Mouse (Mus musculus) A20 (cell line): Measurements from ENCODE around the gene Snx29.
"Not testable (repeated sequence)": the region's sequence is repeated elsewhere in the genome, so short reads cannot be mapped to it uniquely, and the experiment has no call there.

Experiments
- DNase-seq: peaks from one replicate; pipeline ENCODE4 v3.0.0-alpha.2; 2011; ENCODE audit warnings: low read depth, low spot score

Gene Snx29

GRCm38 (mm10) chr16:11531441-11531840 lies 208.7 kb downstream of the Snx29 start:
- DNase-seq, result no peak

- DNase-seq, result no peak
Measured at GRCm38 (mm10) chr16:11532592-11532991, 209.9 kb downstream of the Snx29 start.

- DNase-seq, result no peak
Measured at GRCm38 (mm10) chr16:11533441-11533840, 210.7 kb downstream of the Snx29 start.

- no peak for DNase-seq
Measured at GRCm38 (mm10) chr16:11537663-11538062, 215.0 kb downstream of the Snx29 start.

- no peak for DNase-seq
Measured at GRCm38 (mm10) chr16:11538191-11538590, 215.5 kb downstream of the Snx29 start.

GRCm38 (mm10) chr16:11540961-11541360 lies 218.3 kb downstream of the Snx29 start:
- no peak for DNase-seq

- DNase-seq, result no peak
Measured at GRCm38 (mm10) chr16:11541769-11542168, 219.1 kb downstream of the Snx29 start.

GRCm38 (mm10) chr16:11550043-11550725 lies 227.5 kb downstream of the Snx29 start:
- no peak for DNase-seq

GRCm38 (mm10) chr16:11561714-11562113 lies 239.0 kb downstream of the Snx29 start:
- no peak for DNase-seq

- no peak for DNase-seq
Measured at GRCm38 (mm10) chr16:11563846-11564245, 241.1 kb downstream of the Snx29 start.

- DNase-seq, result peak; percentile 41
Measured at GRCm38 (mm10) chr16:11565126-11565525, 242.4 kb downstream of the Snx29 start.

- DNase-seq, result no peak
Measured at GRCm38 (mm10) chr16:11567594-11567993, 244.9 kb downstream of the Snx29 start.

GRCm38 (mm10) chr16:11568095-11568494 lies 245.4 kb downstream of the Snx29 start:
- no peak for DNase-seq

GRCm38 (mm10) chr16:11568601-11569000 lies 245.9 kb downstream of the Snx29 start:
- no peak for DNase-seq

- DNase-seq, result peak; percentile 54
Measured at GRCm38 (mm10) chr16:11569127-11569526, 246.4 kb downstream of the Snx29 start.

- no peak for DNase-seq
Measured at GRCm38 (mm10) chr16:11570072-11570471, 247.4 kb downstream of the Snx29 start.

- DNase-seq, result no peak
Measured at GRCm38 (mm10) chr16:11574517-11574916, 251.8 kb downstream of the Snx29 start.

- not testable (repeated sequence) for DNase-seq
Measured at GRCm38 (mm10) chr16:11575733-11576132, 253.0 kb downstream of the Snx29 start.

- peak; percentile 64 for DNase-seq
Measured at GRCm38 (mm10) chr16:11577541-11578255, 255.0 kb downstream of the Snx29 start.

GRCm38 (mm10) chr16:11579676-11580098 lies 257.0 kb downstream of the Snx29 start:
- peak; percentile 63 for DNase-seq

- DNase-seq, result no peak
Measured at GRCm38 (mm10) chr16:11583941-11584639, 261.4 kb downstream of the Snx29 start.

GRCm38 (mm10) chr16:11588689-11589088 lies 266.0 kb downstream of the Snx29 start:
- DNase-seq, result no peak
